In the genomic region with DNA sequence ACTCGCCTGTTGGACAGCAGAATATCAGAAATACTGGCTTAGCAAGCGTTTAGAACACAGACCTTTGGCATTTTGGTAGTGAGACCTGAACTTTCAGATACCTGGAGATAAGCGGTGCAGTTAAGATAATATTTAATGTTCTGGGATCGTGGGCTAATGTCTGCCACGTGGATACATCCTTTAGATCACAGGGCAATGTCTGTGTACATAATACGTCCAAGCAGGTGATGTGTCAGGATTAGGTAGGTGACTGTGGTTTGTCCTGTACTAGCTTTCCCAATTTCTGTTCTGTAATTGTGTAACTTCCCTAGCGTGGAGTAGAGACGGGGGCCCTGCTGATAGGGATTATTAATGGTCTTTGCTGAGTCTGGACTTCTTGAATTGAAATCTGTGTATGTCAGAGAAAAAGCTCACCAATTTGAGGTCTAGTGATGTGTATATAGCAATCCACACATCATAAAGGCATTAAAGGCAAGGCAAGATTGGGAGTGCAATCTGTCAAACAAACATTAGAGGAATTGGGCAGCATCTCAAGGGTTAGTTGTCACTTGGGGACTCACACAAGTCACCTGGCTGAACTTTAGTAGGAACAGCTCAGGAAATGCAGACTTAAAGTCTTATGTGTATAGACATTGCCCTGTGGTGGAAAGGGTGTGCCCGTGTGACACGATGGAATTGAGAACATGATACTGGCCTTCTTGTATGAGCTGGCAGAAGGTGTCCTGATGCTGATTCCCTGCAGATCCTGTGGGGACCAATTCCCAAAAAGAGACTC, we compare ENCODE assay signal across 8 mouse cellular contexts. TPM values are rescaled to one million over a fixed set of nuclear protein-coding genes. Genes with fewer than 3 reads are reported as not detected.
DNase-seq lines count a peak whose midpoint lies in the region; ATAC-seq and TF ChIP-seq lines count a peak whose summit lies in the region.
"Had no signal": no experiment of that assay in that cellular context is flagged by ENCODE, and none has a peak within 500 bp of the region (broad histone marks: within the 10 kb centered on the region; RNA-seq: fewer than 3 reads in every experiment).

No protein-coding gene starts in this region.

- H3K4me3 ChIP-seq in testis, adult 2 months (ENCODE audit: control insufficient read depth, low read depth, low read length), result peak overlapping the region; percentile 6; the same call in 1 of the 2 replicates
- peak overlapping the region; percentile 95 for H3K4me3 ChIP-seq in forebrain, embryonic 16.5 days (replicated peaks; ENCODE audit: low read length)
- H3K4me3 ChIP-seq in liver, embryonic 15.5 days (replicated peaks), result peak overlapping the region; percentile 76

- TF ChIP-seq POLR2A in testis, adult 2 months (IDR thresholded peaks at IDR 0.05; ENCODE audit: control insufficient read depth, low read depth, low read length), result no peak

- no peaks in the 10 kb centered on the region for H3K9me3 ChIP-seq in forebrain, embryonic 16.5 days (ENCODE audit: control insufficient read depth, low read length)
- no peaks in the 10 kb centered on the region for H3K9me3 ChIP-seq in liver, embryonic 15.5 days (replicated peaks)

- no peaks in the 10 kb centered on the region for H3K36me3 ChIP-seq in testis, adult 2 months (ENCODE audit: control insufficient read depth, insufficient read depth, low read length)
- no peaks in the 10 kb centered on the region for H3K36me3 ChIP-seq in forebrain, embryonic 16.5 days (ENCODE audit: control insufficient read depth, insufficient read depth)
- H3K36me3 ChIP-seq in liver, embryonic 15.5 days (replicated peaks), result peaks cover 4% of the 10 kb centered on the region; the same call in 1 of the 2 replicates

- peak overlapping the region; percentile 91 for H3K9ac ChIP-seq in forebrain, embryonic 16.5 days (replicated peaks; ENCODE audit: low read depth, low read length)
- H3K9ac ChIP-seq in liver, embryonic 15.5 days, result peak overlapping the region; percentile 80

- H3K27ac ChIP-seq in testis, adult 2 months (ENCODE audit: control insufficient read depth, insufficient read depth, low read depth, low read length), result no peak overlapping the region
- no peak overlapping the region for H3K27ac ChIP-seq in forebrain, embryonic 16.5 days (ENCODE audit: low read length)
- H3K27ac ChIP-seq in liver, embryonic 15.5 days (replicated peaks), result peak overlapping the region; percentile 83; the same call in 1 of the 2 replicates

- DNase-seq in testis, postnatal 14 days (ENCODE audit: low spot score), result no peak
- DNase-seq in ovary, postnatal 14 days (ENCODE audit: low spot score), result no peak
- DNase-seq in c-Kit-positive CD71-positive TER-119-positive erythroid progenitor cells, embryonic 14.5 days (ENCODE audit: low spot score), result no peak
- no peak for DNase-seq in thymus, postnatal 10 days (ENCODE audit: low spot score in 2 of 2)
- DNase-seq: right cerebral cortex, adult 18-20 months had no signal

- ATAC-seq in forebrain, embryonic 16.5 days, result no peak
- ATAC-seq in liver, embryonic 15.5 days (ENCODE audit: insufficient read depth), result no peak; the same call in 1 of the 2 replicates

- no peak for TF ChIP-seq CTCF in testis, adult 2 months (IDR thresholded peaks at IDR 0.05; ENCODE audit: control insufficient read depth, insufficient read depth, insufficient replicate concordance, low read depth, low read length)

- 43% methylated on average over 10 of the region's 10 CpGs for WGBS in forebrain, embryonic 16.5 days
- 27% methylated on average over 10 of the region's 10 CpGs for WGBS in liver, embryonic 15.5 days (ENCODE audit: insufficient replicate concordance)

- peaks cover 4% of the 10 kb centered on the region; the same call in 1 of the 2 replicates for H3K4me1 ChIP-seq in testis, adult 2 months (ENCODE audit: control insufficient read depth, insufficient read depth, low read length)
- peaks cover 12% of the 10 kb centered on the region for H3K4me1 ChIP-seq in forebrain, embryonic 16.5 days (replicated peaks; ENCODE audit: control insufficient read depth, insufficient read depth, low read length)
- peaks cover 50% of the 10 kb centered on the region for H3K4me1 ChIP-seq in liver, embryonic 15.5 days (replicated peaks)

- no peaks in the 10 kb centered on the region for H3K27me3 ChIP-seq in testis, adult 2 months (ENCODE audit: control insufficient read depth, insufficient read depth, low read length)
- no peaks in the 10 kb centered on the region for H3K27me3 ChIP-seq in forebrain, embryonic 16.5 days (replicated peaks; ENCODE audit: control insufficient read depth, insufficient read depth, low read length)
- no peaks in the 10 kb centered on the region for H3K27me3 ChIP-seq in liver, embryonic 15.5 days

- H3K4me2 ChIP-seq in forebrain, embryonic 16.5 days (ENCODE audit: low read length), result peak overlapping the region; percentile 90
- H3K4me2 ChIP-seq in liver, embryonic 15.5 days, result peak overlapping the region; percentile 90

RNA-seq across cellular contexts. Expression of a gene that starts 1.1 kb away (rescaled TPM):
- polyA plus RNA-seq in testis, adult 2 months (2012; rRNA removed), result 319 and 328 TPM in 2 replicates
- polyA plus RNA-seq in forebrain, embryonic 16.5 days (2015; fragmentation: Nextera tagmentation; extraction: Ambion mirVana), result 37.2 and 38.7 TPM in 2 replicates
- 16.0 and 16.6 TPM in 2 replicates for polyA plus RNA-seq in liver, embryonic 15.5 days (2015; fragmentation: Nextera tagmentation; extraction: Ambion mirVana)

RNA-seq across cellular contexts. Expression of a gene that starts 22.8 kb away (rescaled TPM):
- 24.9 and 25.3 TPM in 2 replicates for polyA plus RNA-seq in testis, adult 2 months (2012; rRNA removed)
- 1.8 and 2.3 TPM in 2 replicates for polyA plus RNA-seq in forebrain, embryonic 16.5 days (2015; fragmentation: Nextera tagmentation; extraction: Ambion mirVana)
- polyA plus RNA-seq in liver, embryonic 15.5 days (2015; fragmentation: Nextera tagmentation; extraction: Ambion mirVana), result 2.1 and 2.6 TPM in 2 replicates

RNA-seq across cellular contexts. Expression of a gene that starts 58.0 kb away (rescaled TPM):
- 5.1 and 7.4 TPM in 2 replicates for polyA plus RNA-seq in testis, adult 2 months (2012; rRNA removed)
- 56.7 and 58.5 TPM in 2 replicates for polyA plus RNA-seq in forebrain, embryonic 16.5 days (2015; fragmentation: Nextera tagmentation; extraction: Ambion mirVana)
- polyA plus RNA-seq in liver, embryonic 15.5 days (2015; fragmentation: Nextera tagmentation; extraction: Ambion mirVana), result 6.1 and 6.6 TPM in 2 replicates

Comparison
In these comparisons a context has a peak if more than half of its experiments do, and no peak if none do; other contexts are left out.
1. H3K4me3 ChIP-seq: peak in every context shown above with its lines; median percentile 95 in forebrain, embryonic 16.5 days; 76 in liver, embryonic 15.5 days; 6 in testis, adult 2 months.